Mouse (Mus musculus) forebrain, embryonic 16.5 days (tissue): ENCODE results near the gene Fgfr2. TPM values are rescaled to one million over a fixed set of nuclear protein-coding genes. Genes with fewer than 3 reads are reported as not detected.
A peak's percentile ranks its signal among the peaks of the same experiment; 100 is the strongest.

Experiments
- ATAC-seq: fragments of 200-750 bp; cut with Nextera tagmentation; 2 replicates; pipeline ENCODE4 v1.8.0; 2017; ENCODE audit warnings: mild to moderate bottlenecking, moderate library complexity
- H3K27ac ChIP-seq: fragments of 300-500 bp; sonication (generic); 2 replicates; pipeline ENCODE4 v1.5.1; 2014; ENCODE audit warnings: low read length, control low read depth
- H3K27me3 ChIP-seq: fragments of 300-500 bp; sonication (generic); replicated peaks from 2 replicates; pipeline ENCODE4 v1.6.1; 2014; ENCODE audit warnings: low read length; ENCODE audit not compliant: control insufficient read depth, insufficient read depth
- H3K36me3 ChIP-seq: fragments of 300-500 bp; sonication (generic); 2 replicates; pipeline ENCODE4 v1.6.1; 2014; ENCODE audit not compliant: control insufficient read depth, insufficient read depth
- H3K4me1 ChIP-seq: fragments of 300-500 bp; sonication (generic); replicated peaks from 2 replicates; pipeline ENCODE4 v1.6.1; 2014; ENCODE audit warnings: low read length; ENCODE audit not compliant: control insufficient read depth, insufficient read depth
- H3K4me2 ChIP-seq: fragments of 300-500 bp; sonication (generic); 2 replicates; pipeline ENCODE4 v1.6.1; 2014; ENCODE audit warnings: mild to moderate bottlenecking, low read length, control low read depth
- H3K4me3 ChIP-seq: fragments of 300-500 bp; sonication (generic); replicated peaks from 2 replicates; pipeline ENCODE4 v1.5.1; 2014; ENCODE audit warnings: mild to moderate bottlenecking, low read length, control low read depth
- H3K9ac ChIP-seq: fragments of 300-500 bp; sonication (generic); replicated peaks from 2 replicates; pipeline ENCODE4 v1.6.1; 2014; ENCODE audit warnings: low read depth, low read length, control low read depth
- H3K9me3 ChIP-seq: fragments of 300-500 bp; sonication (generic); 2 replicates; pipeline ENCODE4 v1.6.1; 2016; ENCODE audit warnings: low read length; ENCODE audit not compliant: control insufficient read depth
- WGBS: fragments of 180-500 bp; shearing (Covaris S2); extraction: QIAGEN DNeasy Blood & Tissue Kit; methylation state at CpG from one replicate; pipeline ENCODE4 v1.1.7; 2014; 5-methylcytosine and 5-hydroxymethylcytosine counted together
- polyA plus RNA-seq: library from polyadenylated mRNA; unstranded; fragments of >200 nt; fragmentation: Nextera tagmentation; extraction: Ambion mirVana; gene quantifications from 2 replicates; pipeline ENCODE4 v1.2.1, GENCODE M21; 2015

Fgfr2 gene
- polyA plus RNA-seq, 1 experiment from 2014 or later: 39.2 TPM

DNA sequence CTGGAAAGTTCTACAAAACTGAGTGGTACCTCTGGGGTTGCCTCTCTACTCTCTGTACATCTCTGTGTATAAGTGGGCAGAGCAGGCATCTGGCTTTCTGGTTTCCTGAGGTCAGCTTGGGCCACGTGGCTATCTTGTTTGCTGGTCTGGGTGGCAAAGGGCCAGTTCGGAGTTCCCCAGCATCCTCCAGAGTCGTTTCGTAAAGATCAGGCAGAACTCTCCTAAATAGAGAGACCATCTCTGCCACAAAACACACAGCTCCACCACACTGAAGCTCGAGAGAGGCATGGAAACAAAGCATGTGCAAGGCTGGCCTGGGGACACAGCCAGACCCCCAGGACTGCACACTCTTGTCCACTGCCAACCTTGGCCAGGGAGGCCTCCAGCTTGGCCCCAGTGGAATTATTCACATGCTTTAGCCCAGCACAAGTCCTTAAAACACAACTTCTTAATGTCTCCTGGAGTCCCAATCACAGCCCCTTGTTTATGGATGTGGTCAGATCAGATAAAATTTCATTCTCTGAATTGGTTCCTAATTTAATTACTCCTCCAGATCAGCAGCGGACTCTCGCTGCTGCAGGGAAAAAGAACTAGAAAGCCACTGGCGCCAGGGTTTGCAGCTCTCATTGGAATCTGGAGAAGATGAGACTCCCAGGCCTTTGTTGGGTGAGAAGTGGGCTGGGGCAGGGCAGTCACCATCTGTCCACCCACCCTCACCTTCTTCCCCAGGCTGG is 820.5 kb downstream of the Fgfr2 start:
- H3K4me1 ChIP-seq: peaks cover 4% of the 10 kb centered on the region
- no peaks in the 10 kb centered on the region for H3K27me3 ChIP-seq
- no peak overlapping the region for H3K9ac ChIP-seq
- H3K27ac ChIP-seq: no peak overlapping the region
- no peak overlapping the region for H3K4me3 ChIP-seq
- no peak overlapping the region for H3K4me2 ChIP-seq
- no peak for ATAC-seq
- H3K36me3 ChIP-seq: no peaks in the 10 kb centered on the region
- H3K9me3 ChIP-seq: no peaks in the 10 kb centered on the region
- 78% methylated on average over 8 of the region's 8 CpGs for WGBS

DNA sequence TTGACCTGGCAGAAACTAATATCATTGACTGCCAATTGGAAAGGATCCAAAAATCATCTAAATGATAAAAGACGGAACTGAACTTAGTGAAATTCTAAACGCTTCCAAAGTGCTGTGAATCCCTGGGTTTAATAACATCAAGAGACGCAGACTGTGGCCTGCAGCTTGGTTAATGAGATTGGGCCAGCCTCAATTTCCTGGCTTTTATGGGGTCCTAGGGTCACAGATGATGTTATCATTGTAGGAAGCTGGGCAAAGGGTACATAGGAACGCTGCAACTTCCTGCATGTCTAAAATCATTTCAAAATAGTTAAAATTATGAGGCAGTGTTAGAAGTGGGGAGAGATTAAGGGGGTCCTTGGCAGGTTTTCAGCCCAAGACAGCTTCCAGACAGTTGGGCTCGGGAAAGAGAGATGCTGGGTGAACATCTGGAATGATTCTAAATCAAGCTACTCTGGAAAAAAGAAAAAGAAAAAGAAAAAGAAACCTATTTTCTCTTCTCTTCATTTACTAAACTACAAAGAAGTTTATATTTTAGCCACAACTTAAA is 823.4 kb downstream of the Fgfr2 start:
- no peak overlapping the region for H3K27ac ChIP-seq
- no peak overlapping the region for H3K4me2 ChIP-seq
- H3K27me3 ChIP-seq: no peaks in the 10 kb centered on the region
- no peak for ATAC-seq
- H3K4me3 ChIP-seq: no peak overlapping the region
- H3K36me3 ChIP-seq: no peaks in the 10 kb centered on the region
- H3K4me1 ChIP-seq: peaks cover 3% of the 10 kb centered on the region
- no peaks in the 10 kb centered on the region for H3K9me3 ChIP-seq
- H3K9ac ChIP-seq: no peak overlapping the region
- WGBS: 63% methylated on average over 5 of the region's 5 CpGs

DNA sequence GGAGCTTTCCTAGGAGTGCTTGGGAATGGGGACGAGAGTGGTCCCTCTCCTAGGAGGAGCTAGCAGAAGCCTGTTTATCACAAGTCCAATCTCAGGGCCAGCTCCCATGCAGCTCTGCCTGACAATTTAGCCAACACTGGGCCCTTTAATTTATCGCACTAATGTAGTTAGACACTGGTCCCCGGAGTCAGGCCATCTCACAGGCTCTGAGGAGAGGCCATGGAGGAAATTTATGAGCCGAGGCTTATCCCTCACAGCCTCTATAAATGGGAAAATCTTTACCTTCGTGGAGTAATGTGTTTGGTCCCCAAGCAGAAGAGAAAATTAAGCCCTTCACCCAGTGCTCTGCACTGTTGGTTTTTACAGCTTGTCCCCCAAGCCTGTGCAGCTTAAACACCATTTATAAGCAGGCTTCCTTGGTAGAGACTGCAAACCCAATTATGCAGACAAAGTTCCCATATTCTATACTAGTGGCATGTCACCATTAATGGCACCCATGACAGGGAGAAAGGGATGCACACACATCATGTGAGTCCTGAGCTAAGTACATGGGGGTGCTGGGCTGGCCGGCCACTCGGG is 824.6 kb downstream of the Fgfr2 start:
- Histone ChIP-seq H3K4me2 (no peak overlapping the region), H3K27ac (no peak overlapping the region), H3K4me3 (no peak overlapping the region), H3K9me3 (no peaks in the 10 kb centered on the region), H3K9ac (no peak overlapping the region), H3K36me3 (no peaks in the 10 kb centered on the region), H3K27me3 (no peaks in the 10 kb centered on the region), H3K4me1 (no peaks in the 10 kb centered on the region; the same call in 1 of the 2 replicates)
- ATAC-seq: no peak
- WGBS: 88% methylated on average over 7 of the region's 7 CpGs

DNA sequence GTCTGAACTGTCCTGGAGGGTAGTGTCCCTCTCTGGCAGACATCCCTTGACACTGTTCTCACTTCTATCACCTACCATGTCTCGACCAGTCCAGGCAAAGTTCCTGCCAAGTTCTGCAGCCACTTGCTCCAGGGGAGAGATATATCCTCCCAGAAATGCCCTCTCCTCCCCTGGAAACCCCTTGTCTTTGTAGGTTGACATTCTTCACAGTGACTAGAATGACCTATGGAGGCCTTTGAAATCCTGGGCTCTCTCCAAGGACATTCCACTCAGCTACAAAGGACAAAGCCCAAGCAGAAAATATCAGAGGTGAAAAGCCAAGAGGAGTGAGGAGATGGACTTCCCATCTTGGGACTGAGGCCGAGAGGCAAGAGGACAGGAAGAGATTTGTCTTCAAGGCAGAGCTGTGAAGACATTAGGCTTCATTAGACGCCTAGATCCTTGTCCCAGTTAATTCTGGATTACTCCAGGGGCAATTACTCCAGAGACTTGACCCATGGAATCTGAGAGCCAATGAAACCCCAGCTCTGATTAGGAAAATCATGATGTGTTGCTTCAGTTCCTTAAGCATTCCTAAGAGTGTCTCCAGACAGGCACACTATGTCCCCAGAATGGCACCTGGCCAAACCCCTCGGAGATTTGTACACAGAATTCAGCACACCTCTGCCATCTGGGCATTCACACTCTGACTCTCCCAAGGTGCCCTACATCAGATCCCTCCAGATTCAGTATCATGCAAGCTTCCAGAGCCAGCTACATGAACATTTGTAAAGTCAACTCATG is 826.3 kb downstream of the Fgfr2 start:
- no peaks in the 10 kb centered on the region; the same call in 1 of the 2 replicates for H3K4me1 ChIP-seq
- no peaks in the 10 kb centered on the region for H3K36me3 ChIP-seq
- no peak overlapping the region for H3K27ac ChIP-seq
- H3K4me3 ChIP-seq: no peak overlapping the region
- no peaks in the 10 kb centered on the region for H3K27me3 ChIP-seq
- ATAC-seq: no peak
- H3K9me3 ChIP-seq: no peaks in the 10 kb centered on the region
- 77% methylated on average over 4 of the region's 4 CpGs for WGBS
- no peak overlapping the region for H3K4me2 ChIP-seq
- no peak overlapping the region for H3K9ac ChIP-seq

DNA sequence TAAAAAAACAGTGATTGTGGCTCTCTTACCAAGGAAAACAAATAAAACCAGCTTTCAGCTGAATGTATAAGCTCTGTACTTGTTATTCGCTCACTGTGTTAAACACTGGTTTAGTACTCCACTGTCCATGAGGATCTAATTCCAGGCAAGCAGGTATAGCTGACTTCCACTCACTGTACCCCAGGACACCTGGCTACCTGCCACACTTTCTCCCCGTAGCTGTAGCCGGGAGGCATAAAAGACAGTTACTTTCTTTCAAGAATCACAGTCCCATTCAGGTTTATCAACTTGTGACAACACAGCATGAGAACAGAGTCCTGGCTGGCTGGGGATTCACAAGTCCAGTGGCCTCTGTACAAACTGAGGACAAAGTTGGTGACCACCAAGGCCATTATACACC is 827.0 kb downstream of the Fgfr2 start:
- H3K4me3 ChIP-seq: no peak overlapping the region
- no peak overlapping the region for H3K4me2 ChIP-seq
- H3K9ac ChIP-seq: no peak overlapping the region
- ATAC-seq: no peak
- H3K9me3 ChIP-seq: no peaks in the 10 kb centered on the region
- WGBS: 61% methylated on average over 3 of the region's 3 CpGs
- H3K4me1 ChIP-seq: no peaks in the 10 kb centered on the region; the same call in 1 of the 2 replicates
- H3K27ac ChIP-seq: no peak overlapping the region
- no peaks in the 10 kb centered on the region for H3K36me3 ChIP-seq
- no peaks in the 10 kb centered on the region for H3K27me3 ChIP-seq

DNA sequence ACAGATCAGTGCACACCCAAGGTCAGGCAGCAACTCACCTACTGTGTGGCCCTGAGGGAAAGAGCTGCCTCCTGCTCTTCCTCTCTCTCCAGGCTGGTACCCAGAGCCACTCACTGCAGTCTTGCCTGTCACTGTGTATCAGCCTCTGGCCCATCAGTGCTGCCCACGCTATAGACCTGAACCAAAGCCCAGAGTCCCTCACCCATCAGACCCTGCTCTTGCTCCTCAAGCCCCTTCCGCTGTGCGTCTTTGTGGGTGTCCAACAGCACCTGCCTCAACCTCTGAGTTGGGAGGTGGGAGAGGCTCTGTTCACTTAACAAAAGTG is 835.8 kb downstream of the Fgfr2 start:
- H3K4me2 ChIP-seq: no peak overlapping the region
- no peak overlapping the region; the same call in 1 of the 2 replicates for H3K9ac ChIP-seq
- H3K27ac ChIP-seq: no peak overlapping the region; the same call in 1 of the 2 replicates
- no peak for ATAC-seq
- no peak overlapping the region for H3K4me3 ChIP-seq
- H3K9me3 ChIP-seq: no peaks in the 10 kb centered on the region
- no peaks in the 10 kb centered on the region for H3K27me3 ChIP-seq
- H3K4me1 ChIP-seq: peaks cover 49% of the 10 kb centered on the region
- 75% methylated on average over 3 of the region's 3 CpGs for whole genome bisulfite sequencing
- no peaks in the 10 kb centered on the region for H3K36me3 ChIP-seq

DNA sequence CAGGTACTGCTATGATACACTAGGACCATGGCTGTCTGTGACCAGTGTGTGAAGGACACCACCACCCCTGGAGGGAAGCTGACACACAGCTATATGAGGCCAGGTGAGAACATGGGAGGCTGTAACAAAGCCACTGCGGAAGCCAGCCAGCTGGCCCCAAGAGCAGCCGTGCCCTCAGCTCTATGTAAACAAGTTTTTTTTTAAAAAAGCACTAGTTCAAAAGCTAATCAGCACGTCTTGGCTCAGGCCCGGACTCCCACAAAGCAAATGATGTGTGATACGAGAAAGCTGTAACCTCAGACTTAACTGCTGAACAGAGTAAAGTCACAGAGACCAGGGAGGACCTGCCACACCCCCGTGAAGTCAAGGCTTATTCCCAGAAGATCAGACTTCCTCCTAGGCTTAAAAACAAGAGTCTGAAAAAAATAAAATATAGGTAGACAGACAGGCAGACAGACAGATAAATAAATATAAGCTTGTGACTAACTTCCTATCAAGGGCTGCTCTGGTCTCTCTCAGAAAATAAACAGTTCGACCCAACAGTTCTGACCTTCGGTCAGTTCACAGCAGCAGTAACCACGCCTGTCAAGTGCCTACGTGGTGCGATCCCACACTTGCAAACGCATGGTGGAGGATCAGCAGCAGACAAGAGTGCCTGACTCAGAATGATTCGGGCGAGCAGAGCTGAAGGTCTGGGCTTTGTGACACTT is 836.4 kb downstream of the Fgfr2 start:
- Histone ChIP-seq H3K27me3 (no peaks in the 10 kb centered on the region), H3K4me3 (no peak overlapping the region), H3K36me3 (no peaks in the 10 kb centered on the region), H3K27ac (peak overlapping the region; percentile 39; the same call in 1 of the 2 replicates), H3K9me3 (no peaks in the 10 kb centered on the region), H3K4me1 (peaks cover 54% of the 10 kb centered on the region), H3K4me2 (no peak overlapping the region), H3K9ac (no peak overlapping the region; the same call in 1 of the 2 replicates)
- ATAC-seq: no peak
- WGBS: 53% methylated on average over 14 of the region's 14 CpGs

DNA sequence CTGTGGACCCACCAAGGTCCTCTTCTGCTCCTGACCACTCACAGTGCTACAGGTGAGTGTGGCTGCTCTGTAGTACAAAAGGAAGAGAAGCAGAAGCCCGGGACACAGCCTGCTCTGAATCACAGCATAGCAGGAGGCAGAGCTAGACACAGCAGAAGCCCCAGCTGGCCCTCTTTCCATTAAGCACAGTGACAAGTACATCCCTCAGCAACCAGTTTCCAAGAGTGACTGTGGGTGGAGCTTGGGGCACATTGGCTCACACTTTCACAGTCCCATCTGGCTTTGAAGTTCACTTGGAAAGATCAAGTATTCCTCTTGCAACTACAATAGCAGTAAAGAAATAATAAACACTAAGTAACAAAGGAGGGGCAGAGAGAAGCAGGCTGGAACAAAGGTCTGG is 838.4 kb downstream of the Fgfr2 start:
- Histone ChIP-seq H3K4me3 (no peak overlapping the region), H3K27ac (peak overlapping the region; percentile 90), H3K27me3 (no peaks in the 10 kb centered on the region), H3K9ac (no peak overlapping the region), H3K4me1 (peaks cover 63% of the 10 kb centered on the region), H3K4me2 (no peak overlapping the region), H3K9me3 (no peaks in the 10 kb centered on the region), H3K36me3 (no peaks in the 10 kb centered on the region)
- ATAC-seq: peak; percentile 74
- WGBS: 0% methylated on average over 1 of the region's 1 CpGs
